Mouse (Mus musculus) lung, embryonic 16.5 days (tissue): ENCODE data around the gene Myom1. TPM values are rescaled to one million over a fixed set of nuclear protein-coding genes. Genes with fewer than 3 reads are reported as not detected.
"Not testable (repeated sequence)": the region's sequence is repeated elsewhere in the genome, so short reads cannot be mapped to it uniquely, and the experiment has no call there.

Experiments used
- ATAC-seq: fragments of 200-750 bp; cut with Nextera tagmentation; 2 replicates; pipeline ENCODE4 v1.8.0; 2017; ENCODE audit warnings: low read depth, mild to moderate bottlenecking, moderate library complexity
- H3K27ac ChIP-seq: fragments of 300-500 bp; sonication (generic); 2 replicates; pipeline ENCODE4 v1.5.1; 2014; ENCODE audit warnings: mild to moderate bottlenecking, control low read depth, low read length
- H3K27me3 ChIP-seq: fragments of 300-500 bp; sonication (generic); 2 replicates; pipeline ENCODE4 v1.6.1; 2014; ENCODE audit warnings: low read depth, low read length, mixed read lengths; ENCODE audit not compliant: control insufficient read depth, insufficient read depth
- H3K36me3 ChIP-seq: fragments of 300-500 bp; sonication (generic); 2 replicates; pipeline ENCODE4 v1.6.1; 2014; ENCODE audit warnings: low read length; ENCODE audit not compliant: control insufficient read depth, insufficient read depth
- H3K4me1 ChIP-seq: fragments of 300-500 bp; sonication (generic); replicated peaks from 2 replicates; pipeline ENCODE4 v1.6.1; 2014; ENCODE audit warnings: low read length, mixed read lengths; ENCODE audit not compliant: control insufficient read depth, insufficient read depth
- H3K4me2 ChIP-seq: fragments of 300-500 bp; sonication (generic); 2 replicates; pipeline ENCODE4 v1.6.1; 2014; ENCODE audit warnings: low read depth, low read length, control low read depth
- H3K4me3 ChIP-seq: fragments of 300-500 bp; sonication (generic); 2 replicates; pipeline ENCODE4 v1.5.1; 2014; ENCODE audit warnings: mild to moderate bottlenecking, low read length, control low read depth
- H3K9ac ChIP-seq: fragments of 300-500 bp; sonication (generic); 2 replicates; pipeline ENCODE4 v1.6.1; 2014; ENCODE audit warnings: low read length, control low read depth
- H3K9me3 ChIP-seq: fragments of 300-500 bp; sonication (generic); 2 replicates; pipeline ENCODE4 v1.6.1; 2016; ENCODE audit warnings: low read length; ENCODE audit not compliant: control insufficient read depth
- WGBS: fragments of 180-500 bp; shearing (Covaris S2); extraction: QIAGEN DNeasy Blood & Tissue Kit; methylation state at CpG from one replicate; pipeline ENCODE4 v1.1.7; 2014; 5-methylcytosine and 5-hydroxymethylcytosine counted together
- polyA plus RNA-seq: library from polyadenylated mRNA; unstranded; fragments of >200 nt; fragmentation: Nextera tagmentation; extraction: Ambion mirVana; gene quantifications from 2 replicates; pipeline ENCODE4 v1.2.1, GENCODE M21; 2015

Gene Myom1
- 11.4 and 13.2 TPM in 2 replicates for polyA plus RNA-seq

DNA sequence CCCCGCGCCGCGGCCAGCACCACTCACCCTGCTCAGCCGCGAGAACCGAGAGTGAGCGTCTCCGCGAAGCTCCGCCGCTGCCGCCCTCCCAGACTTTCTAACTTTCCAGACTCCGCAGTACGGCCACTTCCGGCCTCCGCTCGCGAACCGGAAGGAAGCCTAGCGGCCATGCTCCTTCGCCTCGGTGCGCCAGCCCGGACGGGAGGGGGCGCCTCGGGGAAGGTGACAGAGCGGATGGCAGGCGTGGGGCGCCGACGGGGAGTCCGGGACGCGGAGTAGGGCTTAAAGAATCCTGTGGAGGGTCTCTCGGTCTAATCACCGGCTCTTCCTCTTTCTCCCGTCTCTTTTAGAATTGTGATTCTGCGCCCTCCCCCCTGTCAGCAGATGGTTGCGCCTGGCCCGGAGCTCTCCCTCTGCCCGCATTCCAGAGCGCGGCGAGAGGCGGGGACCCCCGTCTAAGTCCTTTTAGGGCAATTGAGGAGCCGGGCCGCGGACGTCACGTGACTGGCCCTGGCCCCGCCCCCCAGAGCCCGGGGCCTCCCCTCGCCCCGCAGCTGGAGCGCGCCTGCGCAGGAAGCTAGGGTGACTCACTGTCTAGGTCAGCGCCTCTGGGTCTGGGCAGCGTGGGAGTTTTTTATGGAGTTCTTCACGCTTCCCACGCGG lies at the start of gene Myom1:
Gene Myom1 (plus strand): TSS at position 553 of the 663 bp plus-strand sequence.
- peaks cover 36% of the 10 kb centered on the region for H3K4me1 ChIP-seq
- H3K9me3 ChIP-seq = no peaks in the 10 kb centered on the region
- peak within 1 kb of the TSS; percentile 71 for H3K4me2 ChIP-seq
- H3K36me3 ChIP-seq = no peaks in the 10 kb centered on the region; the same call in 1 of the 2 replicates
- no peaks in the 10 kb centered on the region for H3K27me3 ChIP-seq
- under 1% methylated on average over 56 of the region's 65 CpGs for WGBS
- H3K4me3 ChIP-seq = peak within 1 kb of the TSS; percentile 91
- peak within 1 kb of the TSS; percentile 100 for H3K27ac ChIP-seq
- peak; percentile 96 for ATAC-seq
- peak within 1 kb of the TSS; percentile 100 for H3K9ac ChIP-seq

DNA sequence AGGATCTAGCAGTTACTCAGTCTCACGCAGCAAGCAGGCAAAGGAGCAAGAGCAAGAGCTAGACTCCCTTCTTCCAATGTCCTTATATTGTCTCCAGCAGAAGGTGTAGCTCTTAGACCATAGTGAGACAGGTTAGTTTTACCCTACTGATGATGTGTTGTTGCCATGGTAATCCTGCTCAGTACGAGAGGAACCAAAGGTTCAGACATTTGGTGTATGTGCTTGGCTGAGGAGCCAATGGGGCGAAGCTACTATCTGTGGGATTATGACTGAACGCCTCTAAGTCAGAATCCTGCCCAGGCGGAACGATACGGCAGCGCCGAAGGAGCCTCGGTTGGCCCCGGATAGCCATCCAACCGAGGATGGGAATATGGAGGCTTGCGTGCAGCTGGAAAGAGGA lies 38.9 kb upstream of the Myom1 start:
- not testable (repeated sequence) for H3K4me2 ChIP-seq, H3K27ac ChIP-seq, H3K4me3 ChIP-seq, H3K9ac ChIP-seq, H3K36me3 ChIP-seq, H3K27me3 ChIP-seq, H3K9me3 ChIP-seq, H3K4me1 ChIP-seq
- WGBS = 81% methylated on average over 13 of the region's 13 CpGs
- ATAC-seq = peak; percentile 100

DNA sequence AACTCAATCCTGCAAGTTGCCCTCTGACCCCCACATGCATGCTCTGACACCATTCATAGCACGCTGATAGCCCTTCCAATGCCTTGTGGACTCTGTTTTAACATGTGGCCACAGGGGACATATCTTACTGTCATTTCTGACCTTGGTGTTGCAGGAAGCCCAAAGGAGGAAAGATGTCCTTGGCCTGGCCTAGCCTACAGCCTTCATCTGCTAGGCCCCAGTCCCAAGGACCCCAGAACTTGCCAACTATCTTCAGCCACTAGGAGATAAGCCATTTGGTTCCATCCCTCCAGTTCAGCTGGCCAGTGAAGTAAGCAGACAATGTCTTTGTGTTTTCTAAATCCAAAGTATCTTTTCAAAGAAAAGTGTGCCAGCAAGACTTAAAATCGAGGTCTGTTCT lies 37.2 kb upstream of the Myom1 start:
- Histone ChIP-seq H3K27me3 (no peaks in the 10 kb centered on the region), H3K27ac (no peak overlapping the region), H3K9me3 (no peaks in the 10 kb centered on the region), H3K4me1 (no peaks in the 10 kb centered on the region; the same call in 1 of the 2 replicates), H3K9ac (no peak overlapping the region), H3K4me3 (no peak overlapping the region), H3K36me3 (no peaks in the 10 kb centered on the region), H3K4me2 (no peak overlapping the region)
- no peak for ATAC-seq
- 76% methylated on average over 2 of the region's 2 CpGs for WGBS

DNA sequence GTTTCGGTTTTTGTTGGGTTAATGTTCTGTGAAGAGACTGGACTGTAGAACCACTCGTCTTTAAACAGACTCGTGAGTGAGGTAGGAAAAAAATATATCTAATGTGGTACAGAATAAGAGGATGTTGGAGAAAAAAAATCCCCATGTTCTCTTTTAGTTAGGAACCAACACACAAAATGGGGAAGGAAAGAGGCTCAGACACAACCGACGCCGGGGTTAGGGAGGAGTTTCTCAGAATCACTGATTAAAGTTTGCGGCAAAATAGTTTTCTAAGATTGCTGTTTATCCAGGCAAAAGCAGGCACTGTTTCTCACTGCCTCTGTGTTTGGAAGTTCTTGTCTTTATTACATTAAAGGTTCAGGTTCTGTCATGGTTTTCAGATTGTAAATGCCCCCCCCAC lies 36.3 kb upstream of the Myom1 start:
- Histone ChIP-seq H3K9me3 (no peaks in the 10 kb centered on the region), H3K4me2 (no peak overlapping the region), H3K27me3 (no peaks in the 10 kb centered on the region), H3K4me3 (no peak overlapping the region), H3K27ac (no peak overlapping the region), H3K4me1 (no peaks in the 10 kb centered on the region; the same call in 1 of the 2 replicates), H3K9ac (no peak overlapping the region), H3K36me3 (no peaks in the 10 kb centered on the region)
- ATAC-seq = no peak
- WGBS = 86% methylated on average over 7 of the region's 7 CpGs

DNA sequence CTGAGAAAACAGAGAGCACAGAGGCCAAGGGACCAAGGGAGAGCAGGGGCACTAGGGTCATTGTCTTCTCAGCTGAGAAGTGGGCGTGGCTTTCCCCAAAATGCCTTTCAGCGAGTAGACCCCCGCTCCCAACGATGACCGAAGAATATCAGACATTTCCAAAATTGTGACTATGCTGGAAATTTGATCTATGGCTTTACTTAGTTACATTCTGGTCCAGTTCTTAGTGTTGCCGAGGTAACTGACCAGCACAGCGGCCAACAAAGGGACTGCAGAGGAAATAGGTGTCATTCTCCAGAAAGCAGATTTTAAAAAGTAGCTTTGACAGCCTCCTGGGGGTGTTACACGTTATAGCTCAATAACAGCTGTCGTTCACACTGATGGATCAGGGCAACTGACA lies 35.2 kb upstream of the Myom1 start:
- H3K4me2 ChIP-seq = no peak overlapping the region
- H3K9me3 ChIP-seq = no peaks in the 10 kb centered on the region
- no peak overlapping the region for H3K4me3 ChIP-seq
- H3K27ac ChIP-seq = no peak overlapping the region
- H3K36me3 ChIP-seq = no peaks in the 10 kb centered on the region
- no peak for ATAC-seq
- 43% methylated on average over 9 of the region's 9 CpGs for WGBS
- no peak overlapping the region for H3K9ac ChIP-seq
- no peaks in the 10 kb centered on the region; the same call in 1 of the 2 replicates for H3K4me1 ChIP-seq
- H3K27me3 ChIP-seq = no peaks in the 10 kb centered on the region

DNA sequence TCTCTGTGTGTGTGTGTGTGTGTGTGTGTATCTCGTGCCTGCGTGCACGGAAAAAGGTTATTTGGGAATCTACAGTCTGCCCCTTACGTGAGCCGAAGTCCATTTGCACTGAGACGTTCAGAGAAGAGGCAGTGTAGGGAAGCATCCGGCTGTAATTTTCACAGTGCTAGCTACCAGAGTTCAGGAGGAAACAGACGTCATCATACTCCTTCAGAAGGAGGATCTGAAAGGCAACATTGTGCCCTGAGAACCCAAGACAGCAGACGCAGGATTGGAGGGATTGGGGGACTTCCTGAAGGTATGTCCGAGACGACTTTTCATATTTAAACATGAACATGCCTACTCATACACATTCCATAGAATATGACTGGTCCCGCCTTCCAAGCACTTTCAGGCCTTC lies 34.8 kb upstream of the Myom1 start:
- Histone ChIP-seq H3K36me3 (no peaks in the 10 kb centered on the region), H3K4me2 (no peak overlapping the region), H3K9ac (no peak overlapping the region), H3K27me3 (no peaks in the 10 kb centered on the region), H3K4me3 (no peak overlapping the region), H3K27ac (no peak overlapping the region), H3K9me3 (no peaks in the 10 kb centered on the region), H3K4me1 (no peaks in the 10 kb centered on the region; the same call in 1 of the 2 replicates)
- WGBS = 38% methylated on average over 12 of the region's 12 CpGs
- ATAC-seq = no peak

DNA sequence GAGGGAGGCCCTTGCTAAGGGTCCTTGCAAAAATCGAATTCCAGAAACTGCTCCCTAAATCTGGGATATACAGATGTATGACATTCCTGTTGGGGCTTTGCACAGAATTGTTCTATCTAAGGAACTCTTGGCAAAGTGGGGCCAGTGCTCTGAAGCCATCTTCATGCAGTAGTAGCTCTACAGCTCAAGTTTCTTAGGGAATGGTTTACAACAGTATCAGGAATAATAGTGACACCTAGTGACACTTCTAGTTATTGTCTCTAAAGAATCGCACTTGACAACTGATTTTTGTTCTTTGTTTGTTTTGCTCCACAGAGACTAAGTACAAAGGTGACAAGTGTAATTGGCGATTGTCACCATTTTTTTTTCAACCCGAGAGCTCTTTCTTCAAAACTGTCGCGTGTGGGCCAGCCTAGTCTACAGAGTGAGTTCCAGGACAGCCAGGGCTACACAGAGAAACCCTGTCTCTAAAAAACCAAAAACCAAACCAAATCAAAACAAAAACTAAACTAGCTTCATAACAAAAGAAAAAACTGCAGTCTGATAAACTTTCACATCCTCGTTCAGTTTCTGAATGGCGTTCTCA lies 33.7 kb upstream of the Myom1 start:
- 15% methylated on average over 8 of the region's 8 CpGs for WGBS
- H3K27me3 ChIP-seq = no peaks in the 10 kb centered on the region
- H3K4me2 ChIP-seq = no peak overlapping the region
- H3K9ac ChIP-seq = no peak overlapping the region
- H3K9me3 ChIP-seq = no peaks in the 10 kb centered on the region
- no peak overlapping the region for H3K4me3 ChIP-seq
- peak; percentile 56 for ATAC-seq
- peaks cover 5% of the 10 kb centered on the region; the same call in 1 of the 2 replicates for H3K36me3 ChIP-seq
- no peaks in the 10 kb centered on the region; the same call in 1 of the 2 replicates for H3K4me1 ChIP-seq
- H3K27ac ChIP-seq = no peak overlapping the region

DNA sequence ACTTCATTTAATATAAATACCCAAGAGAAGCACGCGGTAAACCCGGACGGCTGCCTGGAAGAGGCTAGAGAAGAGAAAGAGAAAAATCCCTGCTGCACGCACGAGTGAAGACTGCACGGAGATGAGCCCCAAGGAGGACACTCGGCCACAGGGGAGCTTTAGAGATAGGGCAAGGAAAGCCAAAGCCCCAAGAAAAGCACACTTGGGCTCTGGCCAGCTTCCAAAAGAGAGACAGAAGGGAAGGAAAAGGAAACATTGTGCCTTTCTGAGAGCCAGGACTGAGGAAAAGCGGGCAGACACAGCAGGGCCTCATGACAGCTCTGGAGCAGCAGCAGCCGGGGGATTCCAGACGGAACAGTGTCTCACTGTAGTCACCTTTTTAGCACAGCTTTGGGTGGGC lies 31.2 kb upstream of the Myom1 start:
- Histone ChIP-seq H3K4me3 (no peak overlapping the region), H3K4me2 (no peak overlapping the region), H3K4me1 (no peaks in the 10 kb centered on the region; the same call in 1 of the 2 replicates), H3K36me3 (peaks cover 20% of the 10 kb centered on the region), H3K27ac (no peak overlapping the region), H3K9ac (no peak overlapping the region), H3K27me3 (no peaks in the 10 kb centered on the region), H3K9me3 (no peaks in the 10 kb centered on the region)
- ATAC-seq = no peak
- 60% methylated on average over 11 of the region's 11 CpGs for WGBS

DNA sequence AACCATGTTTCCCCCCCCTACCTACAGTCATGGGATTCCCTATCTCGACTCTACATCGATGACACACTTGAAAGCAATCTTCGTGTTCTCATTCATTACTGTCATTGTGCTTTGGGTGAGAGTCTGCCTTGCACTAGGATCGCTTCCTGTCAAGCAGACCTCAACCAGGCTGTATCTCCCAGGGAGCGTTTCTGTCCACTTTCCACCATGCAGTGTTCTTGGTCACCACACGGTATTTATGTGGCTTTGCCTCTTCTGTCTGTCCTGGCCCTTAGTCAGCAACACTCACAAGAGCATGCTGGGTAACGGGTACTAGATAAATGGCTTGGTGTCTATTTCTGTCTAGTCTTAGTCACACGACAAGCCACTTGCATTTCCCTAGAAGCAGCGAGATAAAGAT lies 29.0 kb upstream of the Myom1 start:
- Histone ChIP-seq H3K4me3 (no peak overlapping the region), H3K9me3 (no peaks in the 10 kb centered on the region), H3K9ac (no peak overlapping the region), H3K36me3 (peaks cover 20% of the 10 kb centered on the region), H3K4me1 (no peaks in the 10 kb centered on the region; the same call in 1 of the 2 replicates), H3K27me3 (no peaks in the 10 kb centered on the region), H3K27ac (no peak overlapping the region), H3K4me2 (no peak overlapping the region)
- ATAC-seq = no peak
- WGBS = 67% methylated on average over 9 of the region's 9 CpGs
